Mouse (Mus musculus) activated CD4-positive, CD25-positive, alpha-beta regulatory T cell, adult 9 weeks (primary cell): Measurements from ENCODE around the gene Cyp46a1. TPM values are rescaled to one million over a fixed set of nuclear protein-coding genes. Genes with fewer than 3 reads are reported as not detected.

Experiments
- polyA plus RNA-seq: library from polyadenylated mRNA; unstranded; fragments of 100-300 nt; shearing (Covaris generic); gene quantifications from one replicate; pipeline ENCODE4 v1.2.1, GENCODE M21; 2017

Cyp46a1 gene
- polyA plus RNA-seq = not detected

DNA sequence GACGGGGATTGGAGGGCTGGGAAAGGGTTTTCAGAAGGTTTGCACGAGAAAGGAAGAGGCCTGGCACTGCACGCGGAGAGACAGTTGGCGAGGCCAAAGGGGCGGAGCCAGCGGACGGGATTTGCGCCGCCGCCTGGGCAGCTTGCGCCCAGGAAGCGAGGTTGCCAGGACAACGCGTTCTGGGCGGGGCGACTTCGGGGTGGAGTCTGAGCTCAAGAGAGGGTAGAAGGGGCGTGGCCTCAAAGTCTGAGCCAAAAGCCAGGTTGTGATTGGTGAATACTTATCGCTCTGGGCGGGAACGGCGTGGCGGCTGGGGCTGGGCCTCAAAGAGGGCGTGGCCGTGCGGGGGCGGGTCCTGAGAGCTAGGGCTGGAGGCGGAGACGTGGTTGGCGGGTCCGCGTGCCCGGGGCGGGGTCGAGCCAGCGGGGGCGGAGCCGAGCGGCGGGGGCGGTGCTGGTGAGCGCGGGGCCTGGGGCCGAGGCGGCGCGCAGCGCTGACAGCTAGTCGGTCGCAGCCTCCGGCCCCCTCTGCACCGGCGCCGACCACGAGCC lies at the start of gene Cyp46a1:
Gene Cyp46a1 (plus strand): TSS at position 487 of the 551 bp plus-strand sequence.

DNA sequence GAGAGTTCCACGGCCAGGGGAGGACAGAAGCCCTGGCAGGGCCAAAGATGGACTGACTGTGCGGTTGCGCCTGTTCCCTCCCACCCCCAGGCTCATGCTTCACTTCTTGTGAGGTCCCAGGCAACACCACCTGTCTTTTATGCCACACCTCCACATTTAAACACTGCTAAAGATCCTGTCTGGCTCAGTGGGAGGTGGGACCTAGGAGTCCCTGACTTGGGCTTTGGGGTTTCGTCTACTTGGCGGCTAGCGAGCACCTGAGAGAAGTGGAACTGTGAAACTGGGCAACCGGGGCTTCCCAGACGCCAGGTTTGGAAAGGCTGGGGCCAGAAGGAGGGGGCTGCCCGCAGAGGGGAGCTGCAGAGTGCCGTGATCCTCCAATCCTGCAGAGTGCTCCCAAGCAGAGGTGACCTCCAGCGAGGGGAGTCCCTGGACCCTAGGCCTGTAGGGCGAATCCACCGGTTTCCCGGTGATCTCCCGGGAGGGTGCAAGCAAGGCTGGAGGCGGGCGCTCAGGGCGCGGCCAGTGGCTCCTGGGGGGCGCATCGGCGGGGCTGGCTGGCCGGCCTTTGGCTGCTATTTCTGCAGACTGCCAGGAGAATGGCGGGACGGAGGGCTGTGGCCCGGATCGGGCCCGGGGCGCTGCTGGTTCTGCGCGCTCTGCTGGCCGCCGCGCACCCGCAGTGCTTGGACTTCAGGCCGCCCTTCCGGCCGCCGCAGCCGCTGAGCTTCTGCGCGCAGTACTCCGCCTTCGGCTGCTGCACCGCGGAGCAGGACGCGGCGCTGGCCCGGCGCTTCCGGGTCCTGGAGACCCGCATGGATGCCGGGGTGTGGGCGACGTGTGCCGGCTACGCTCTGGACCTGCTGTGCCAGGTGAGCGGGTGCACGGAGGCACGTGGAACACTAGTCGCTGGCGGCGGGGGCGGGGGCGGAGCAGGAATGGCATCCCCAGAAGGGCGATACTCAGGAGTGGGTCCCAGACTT lies 28.1 kb upstream of the Cyp46a1 start, which contains the start of gene Hhipl1:
Gene Hhipl1 (plus strand): TSS at position 459 of the 983 bp plus-strand sequence.

GRCm38 (mm10) chr12:108370596-108371428 lies 36.6 kb downstream of the Cyp46a1 start, which contains the start of gene Eml1:
Eml1 (plus strand) TSS chr12:108370957.

Other genes with a start within 250 kb of the Cyp46a1 start
- gene Setd3, start 155.1 kb upstream of the Cyp46a1 start, polyA plus RNA-seq = 43.2 TPM
- gene Ccnk, start 154.8 kb upstream of the Cyp46a1 start, polyA plus RNA-seq = 4.3 TPM
- not detected for gene Ccdc85c, start 59.0 kb upstream of the Cyp46a1 start, polyA plus RNA-seq
- gene Hhipl1, start 28.1 kb upstream of the Cyp46a1 start, polyA plus RNA-seq = not detected
- 0.46 TPM for gene Eml1, start 36.6 kb downstream of the Cyp46a1 start, polyA plus RNA-seq
- 539 TPM for gene Evl, start 220.3 kb downstream of the Cyp46a1 start, polyA plus RNA-seq